27 mouse cellular contexts compared by ENCODE assay signal in genomic region chr14:20658902-20659301, GRCm38 (mm10). TPM values are rescaled to one million over a fixed set of nuclear protein-coding genes. Genes with fewer than 3 reads are reported as not detected.
"Had no signal": no experiment of that assay in that cellular context is flagged by ENCODE, and none has a peak within 500 bp of the region (broad histone marks: within the 10 kb centered on the region; RNA-seq: fewer than 3 reads in every experiment).

No protein-coding gene starts in this region.

- DNase-seq: gastrocnemius, postnatal 10 days; gastrocnemius, postnatal 25 days; heart, postnatal 36 days; kidney, adult 11 months; layer of hippocampus, adult 9-11 months; left cerebral cortex, postnatal 4 days had no signal

- H3K27me3 ChIP-seq: limb, embryonic 13.5 days; limb, embryonic 15.5 days had no signal

- H3K27ac ChIP-seq: hindbrain, embryonic 13.5 days; hindbrain, embryonic 15.5 days; hindbrain, postnatal 0 days; kidney, embryonic 15.5 days; kidney, postnatal 0 days; limb, embryonic 13.5 days; limb, embryonic 15.5 days; liver, embryonic 12.5 days; liver, embryonic 14.5 days had no signal

- H3K36me3 ChIP-seq: hindbrain, embryonic 13.5 days; hindbrain, embryonic 15.5 days; kidney, embryonic 15.5 days; limb, embryonic 13.5 days; limb, embryonic 15.5 days; liver, embryonic 12.5 days had no signal

- H3K4me2 ChIP-seq: hindbrain, embryonic 13.5 days; hindbrain, embryonic 15.5 days; kidney, embryonic 15.5 days; limb, embryonic 13.5 days; limb, embryonic 15.5 days; liver, embryonic 12.5 days had no signal

- H3K4me3 ChIP-seq: hindbrain, embryonic 13.5 days; hindbrain, embryonic 15.5 days; kidney, embryonic 15.5 days; limb, embryonic 13.5 days; limb, embryonic 15.5 days; liver, embryonic 12.5 days had no signal

- H3K9me3 ChIP-seq: hindbrain, embryonic 13.5 days; hindbrain, embryonic 15.5 days; kidney, embryonic 15.5 days; limb, embryonic 13.5 days; limb, embryonic 15.5 days; liver, embryonic 12.5 days had no signal

- H3K9ac ChIP-seq: hindbrain, embryonic 13.5 days; hindbrain, embryonic 15.5 days; kidney, embryonic 15.5 days; limb, embryonic 13.5 days; limb, embryonic 15.5 days; liver, embryonic 12.5 days; liver, embryonic 14.5 days had no signal

- ATAC-seq: forebrain, embryonic 16.5 days; hindbrain, postnatal 0 days; intestine, embryonic 16.5 days; liver, embryonic 12.5 days had no signal

RNA-seq across cellular contexts. Expression of gene Myoz1, which starts 2.6 kb away (rescaled TPM):
- total RNA-seq: hematopoietic stem cell, adult 5-6 weeks; hindbrain, postnatal 0 days; layer of hippocampus, adult 18-20 months; layer of hippocampus, postnatal 14 days; layer of hippocampus, postnatal 36 days; left cerebral cortex, adult 18-20 months; left cerebral cortex, postnatal 10 days; left cerebral cortex, postnatal 25 days; left cerebral cortex, postnatal 4 days had no signal
- polyA plus RNA-seq: forebrain, embryonic 16.5 days; hindbrain, embryonic 11.5 days; hindbrain, embryonic 15.5 days; hindbrain, postnatal 0 days; intestine, embryonic 14.5 days; liver, adult 2 months; liver, embryonic 12.5 days had no signal

RNA-seq across cellular contexts. Expression of gene Synpo2l, which starts 9.3 kb away (rescaled TPM):
- total RNA-seq: hematopoietic stem cell, adult 5-6 weeks had no signal
